Mouse (Mus musculus) thymus, postnatal 4 days (tissue): ENCODE measurements at regions not wholly inside any gene's neighbourhood (a gene's known extent, or its start where the extent isn't known, plus 50 kb on each side); places are given as distances from the start of the nearest gene placed in this dataset.
A peak's percentile ranks its signal among the peaks of the same experiment; 100 is the strongest.

Experiments
- DNase-seq: peaks from one replicate; pipeline ENCODE4 v3.0.0; 2021

DNA sequence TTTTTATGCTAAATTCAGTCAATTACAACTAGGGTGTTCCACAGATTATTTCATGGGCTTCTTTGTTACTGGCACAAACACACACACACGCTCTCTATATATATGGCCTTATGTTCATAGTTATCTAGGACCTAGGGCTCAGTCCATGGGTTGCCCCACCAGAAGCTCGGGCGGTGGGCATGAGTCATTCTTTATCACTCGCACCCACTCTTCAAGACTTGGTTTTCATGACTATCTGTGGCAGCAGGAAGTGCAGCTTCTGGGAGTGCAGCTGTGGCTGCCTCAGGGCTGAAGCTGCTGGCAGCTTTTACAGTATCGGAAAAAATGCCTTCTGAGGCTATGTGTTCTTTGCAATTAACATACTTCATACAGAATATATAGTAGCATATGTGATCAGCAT lies 198.7 kb downstream of the Ipo11 start:
- DNase-seq, result no peak

DNA sequence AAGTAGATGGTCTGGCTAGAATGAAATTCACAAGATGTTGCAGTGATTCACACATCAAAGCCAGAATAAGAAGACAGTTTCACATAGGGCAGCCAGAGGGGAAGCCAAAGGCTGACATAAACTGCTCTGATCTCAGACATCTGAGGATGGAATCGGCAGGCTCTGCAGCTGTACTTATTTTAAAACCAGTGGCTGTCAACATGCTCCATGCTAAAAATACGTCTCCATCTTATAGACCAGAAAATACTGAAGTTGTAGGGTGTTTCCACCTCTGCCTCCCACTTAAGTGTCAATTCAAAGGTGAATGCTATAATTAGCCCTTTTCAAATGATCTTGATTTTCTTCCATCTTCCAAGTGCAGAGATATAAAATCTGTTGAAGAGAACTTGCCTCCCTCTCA lies 202.4 kb downstream of the Ipo11 start:
- DNase-seq, result no peak

DNA sequence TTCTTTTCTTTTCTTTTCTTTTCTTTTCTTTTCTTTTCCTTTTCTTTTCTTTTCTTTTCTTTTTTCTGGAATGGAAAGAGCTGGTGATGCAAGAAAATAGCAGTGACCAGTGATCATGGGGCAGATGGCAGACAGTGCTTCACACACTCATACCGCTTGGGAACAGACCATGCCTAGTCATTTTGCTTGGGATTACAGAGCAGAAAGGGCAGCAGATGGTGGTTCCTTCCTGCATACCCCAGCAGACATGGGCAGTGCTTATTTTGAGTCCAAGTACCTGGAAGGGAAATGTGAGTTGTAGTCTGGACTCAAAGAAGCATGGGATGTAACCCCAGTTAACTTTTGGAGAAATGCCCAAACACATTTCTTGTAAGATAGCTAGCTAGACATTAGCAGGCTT lies 203.9 kb downstream of the Ipo11 start:
- no peak for DNase-seq

DNA sequence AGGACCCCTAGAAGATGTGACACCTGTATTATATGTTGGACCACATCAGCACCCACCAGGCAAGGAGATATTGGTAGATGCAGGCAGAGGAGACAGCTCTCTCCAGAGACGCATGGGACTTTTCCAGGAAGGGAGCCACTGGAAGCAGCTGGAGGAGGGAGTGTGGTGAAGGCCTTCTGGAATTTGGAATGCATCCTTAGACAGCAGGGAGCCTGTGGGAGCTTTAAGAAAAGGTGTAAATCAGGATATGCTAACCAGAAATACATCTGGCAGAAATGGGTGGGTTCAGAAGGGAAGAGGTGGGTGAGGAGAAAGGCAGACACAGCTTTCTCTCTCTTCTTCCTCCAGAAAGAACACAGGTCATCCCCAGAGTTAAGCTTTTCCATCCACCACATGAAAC lies 213.4 kb downstream of the Ipo11 start:
- DNase-seq, result no peak

DNA sequence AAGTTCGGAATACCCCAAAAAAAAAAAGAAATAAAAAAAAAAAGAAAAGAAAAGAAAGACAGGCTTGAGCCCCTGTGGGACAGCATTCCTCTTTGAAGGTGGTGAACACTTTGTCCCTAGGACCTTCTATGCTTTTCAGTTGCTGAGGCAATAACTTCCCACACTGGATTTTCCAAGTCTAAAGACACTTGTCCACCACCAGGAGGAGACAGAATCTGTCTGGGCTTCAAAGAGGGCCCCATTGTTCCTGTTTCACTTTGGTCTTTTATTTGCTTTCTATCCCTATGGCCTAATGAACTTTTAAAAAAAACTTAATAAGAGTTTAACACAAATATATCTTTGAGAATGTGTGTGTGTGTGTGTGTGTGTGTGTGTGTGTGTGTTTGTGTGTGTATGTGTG lies 215.6 kb downstream of the Ipo11 start:
- no peak for DNase-seq

DNA sequence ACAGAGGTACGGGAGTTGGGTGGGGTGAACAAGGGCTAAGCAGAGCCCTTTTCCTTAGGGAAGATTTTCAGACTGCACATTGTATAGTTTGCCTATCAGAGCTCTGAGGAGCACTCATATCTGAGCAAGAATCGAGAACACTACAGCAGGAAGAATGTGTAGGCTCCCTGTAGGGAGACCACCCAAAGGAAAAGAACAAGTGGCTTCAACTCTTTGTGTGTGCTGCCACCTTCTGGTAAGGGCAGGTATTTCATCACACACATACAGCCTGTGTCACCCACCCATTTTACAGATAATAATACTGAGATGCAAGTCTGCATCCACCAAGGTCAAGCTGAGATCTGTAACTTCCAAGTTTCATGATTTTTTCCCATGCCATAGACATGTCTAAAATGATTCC lies 221.0 kb downstream of the Ipo11 start:
- DNase-seq, result peak; percentile 42

DNA sequence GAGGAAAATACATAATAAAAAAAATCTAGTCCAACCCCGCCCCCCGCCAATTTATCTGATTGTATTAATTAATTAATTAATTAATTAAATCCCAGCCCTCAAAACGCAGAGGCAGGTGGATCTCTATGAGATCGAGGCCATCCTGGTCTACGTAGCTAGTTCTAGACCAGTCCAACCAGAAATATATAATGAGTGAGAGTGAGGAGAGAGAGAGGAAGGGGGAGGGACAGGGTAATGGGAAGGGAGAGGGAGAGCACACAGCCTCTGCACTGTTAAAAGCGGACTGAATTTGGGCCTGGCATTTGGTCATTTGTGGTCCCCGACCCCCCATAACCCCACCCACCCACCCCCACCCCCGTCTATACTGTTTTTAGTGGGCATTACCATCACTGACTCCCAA lies 221.5 kb downstream of the Ipo11 start:
- DNase-seq, result no peak

DNA sequence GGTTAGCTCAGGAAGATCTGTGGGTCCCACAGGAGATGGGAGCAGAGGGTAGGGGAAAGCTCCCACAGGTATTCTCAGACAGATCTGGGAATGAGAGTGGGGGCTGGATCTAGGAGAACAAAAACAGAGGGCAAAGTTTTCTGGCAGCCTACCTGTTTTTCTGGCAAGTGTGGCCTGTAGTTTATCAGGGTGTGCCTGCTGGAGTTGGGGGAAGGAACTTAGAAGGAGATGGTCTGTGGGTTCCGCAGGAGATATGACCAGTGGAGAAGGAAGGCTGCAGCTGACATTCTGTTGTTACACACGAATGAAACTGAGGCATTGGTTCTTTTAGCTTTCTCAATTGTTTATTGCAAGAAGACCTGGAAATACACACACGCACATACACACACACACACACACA lies 226.2 kb downstream of the Ipo11 start:
- DNase-seq, result no peak

DNA sequence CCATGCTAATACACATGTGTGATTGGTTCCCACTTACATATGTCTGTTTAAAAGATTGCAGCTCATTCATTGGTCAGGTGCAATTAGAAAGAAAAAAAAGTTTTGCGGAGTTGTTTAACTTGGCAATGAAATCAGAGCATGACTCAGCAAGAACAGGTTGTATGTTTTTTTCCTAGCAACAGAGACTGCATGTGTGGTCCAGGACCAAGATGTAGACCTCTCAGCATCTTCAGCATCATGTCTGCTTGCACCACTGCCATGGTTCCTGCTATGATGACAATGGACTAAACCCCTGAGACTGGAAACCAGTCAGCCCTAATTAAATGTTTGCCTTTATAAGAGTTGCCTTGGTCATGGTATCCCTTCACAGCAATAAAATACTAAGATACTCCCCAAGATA lies 236.4 kb downstream of the Ipo11 start:
- no peak for DNase-seq

DNA sequence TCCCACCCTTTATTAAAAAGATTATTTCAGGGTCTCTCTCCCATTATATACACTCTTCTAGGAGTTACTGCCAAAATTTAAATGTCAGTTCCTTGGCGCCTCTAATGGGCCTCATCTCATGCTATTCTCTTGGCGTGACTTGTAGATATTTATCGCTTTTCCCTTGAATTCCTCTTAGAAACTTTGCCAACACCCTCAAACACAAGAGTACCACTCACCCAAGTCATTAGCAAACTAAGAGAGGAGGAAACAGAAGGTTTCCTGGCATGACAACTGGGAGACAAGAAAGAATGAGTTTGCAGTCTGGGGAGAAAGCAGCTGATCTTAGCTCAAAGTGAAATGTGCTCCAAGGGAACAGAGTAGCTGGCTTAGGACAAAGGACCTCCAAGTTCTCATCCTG lies 236.8 kb downstream of the Ipo11 start:
- no peak for DNase-seq

DNA sequence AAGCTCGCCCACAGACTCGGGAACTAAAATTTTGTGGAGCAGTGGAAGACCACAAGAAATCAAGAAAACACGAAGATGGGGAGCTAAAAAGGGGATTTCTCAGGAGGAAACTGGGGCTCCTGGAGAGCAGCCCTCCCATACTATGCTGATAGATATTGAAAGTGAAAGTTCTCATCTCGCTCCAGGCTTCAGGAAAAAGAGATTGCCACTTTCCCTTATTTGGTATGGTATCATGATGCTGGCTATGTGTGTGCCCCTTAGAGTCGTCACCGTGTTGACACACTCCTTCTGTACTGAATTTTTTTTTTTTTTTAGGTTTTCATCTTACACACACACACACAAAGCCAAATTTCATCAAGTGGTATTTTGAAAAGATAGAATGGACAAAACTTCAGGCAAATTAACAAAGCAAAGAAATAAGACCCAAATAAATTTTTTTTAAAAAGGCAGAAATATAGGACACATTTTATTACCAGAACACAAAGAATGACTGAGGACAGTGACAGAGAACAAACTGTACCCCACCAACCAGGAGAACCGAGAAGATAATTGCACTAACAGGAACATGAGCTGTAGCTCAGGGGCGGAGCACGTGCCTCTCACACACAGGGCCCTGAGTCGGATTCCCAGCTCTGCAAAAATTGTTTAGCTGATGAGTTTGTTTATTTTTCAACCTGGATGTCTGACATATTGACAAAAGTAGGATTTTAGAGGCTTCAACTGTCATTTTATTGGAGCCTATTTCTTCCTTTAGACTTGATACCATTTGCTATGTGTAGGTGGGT lies 244.8 kb downstream of the Ipo11 start:
- DNase-seq, result no peak

DNA sequence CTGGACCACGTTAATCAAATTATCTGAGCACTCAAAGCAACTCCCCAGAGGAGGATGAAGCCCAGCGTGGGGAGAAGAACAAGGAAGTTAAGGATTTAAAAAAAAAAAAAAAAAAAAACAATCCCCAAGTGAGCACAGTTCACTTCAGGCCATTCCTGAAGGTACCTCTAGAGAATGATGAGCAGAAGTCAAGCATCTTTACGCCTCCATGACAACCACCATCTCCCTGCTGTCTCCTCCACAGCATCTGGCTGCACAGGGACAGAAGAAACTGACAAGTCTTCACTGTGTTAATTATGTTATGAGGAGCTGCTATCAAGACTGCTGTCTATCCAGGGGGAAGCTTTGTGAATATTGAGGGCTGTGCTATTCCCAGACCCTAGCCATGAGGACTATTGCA lies 246.6 kb downstream of the Ipo11 start:
- DNase-seq, result no peak

DNA sequence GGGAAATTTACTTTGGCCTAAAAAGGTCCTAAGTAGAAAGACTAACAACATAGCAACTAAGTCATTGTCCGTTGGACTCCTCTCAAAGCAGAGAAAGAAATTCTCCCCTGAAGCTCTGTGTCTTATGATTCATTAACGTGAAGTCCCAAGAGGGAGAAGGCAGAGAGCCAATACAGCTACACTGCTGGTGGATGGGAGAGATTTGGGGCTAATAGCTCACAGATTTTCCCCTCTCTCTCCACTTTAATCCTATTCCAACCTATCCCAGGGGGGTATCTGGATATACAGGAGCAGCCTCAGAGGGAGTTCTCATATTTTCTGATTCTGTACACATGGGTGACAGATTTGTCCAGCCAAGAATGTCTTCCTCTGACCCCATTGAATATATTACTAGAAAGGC lies 247.1 kb downstream of the Ipo11 start:
- no peak for DNase-seq

DNA sequence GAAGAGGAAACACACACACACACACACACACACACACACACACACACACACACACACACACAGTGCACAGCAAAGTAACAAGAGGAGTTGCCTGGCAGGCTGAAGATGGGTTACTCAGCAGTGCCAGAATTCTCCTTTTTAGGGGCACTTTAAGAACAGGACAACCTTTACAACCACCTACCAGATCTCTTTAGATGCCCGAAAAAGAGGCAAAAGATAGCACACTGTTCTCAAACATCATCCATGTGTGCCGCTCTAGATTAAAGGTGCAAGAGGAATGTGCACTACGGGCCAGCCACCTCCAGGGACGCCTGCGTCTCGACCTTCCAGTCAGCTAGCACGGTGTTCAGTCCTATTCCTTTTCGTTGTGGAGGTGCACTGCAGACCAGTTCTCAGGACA lies 247.7 kb downstream of the Ipo11 start:
- DNase-seq, result no peak

DNA sequence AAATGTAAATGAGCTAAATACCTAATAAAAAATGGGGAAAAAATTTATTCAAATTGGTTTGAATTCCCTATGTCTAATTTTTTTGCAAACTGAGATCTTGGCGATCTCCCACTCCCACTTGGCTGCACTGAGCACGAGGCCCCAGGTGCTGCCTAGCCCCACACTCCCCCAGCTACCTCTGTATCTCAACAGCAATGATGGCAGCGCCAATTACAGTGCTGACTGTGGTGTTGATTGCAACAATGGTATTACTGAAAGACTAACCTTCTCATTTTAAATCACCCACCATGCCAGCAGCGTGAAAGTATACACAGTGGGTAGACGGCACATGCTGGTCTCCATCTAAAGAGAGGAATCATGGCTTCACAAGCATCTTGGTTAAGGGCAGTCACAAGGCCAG lies 267.1 kb downstream of the Ipo11 start:
- DNase-seq, result no peak

DNA sequence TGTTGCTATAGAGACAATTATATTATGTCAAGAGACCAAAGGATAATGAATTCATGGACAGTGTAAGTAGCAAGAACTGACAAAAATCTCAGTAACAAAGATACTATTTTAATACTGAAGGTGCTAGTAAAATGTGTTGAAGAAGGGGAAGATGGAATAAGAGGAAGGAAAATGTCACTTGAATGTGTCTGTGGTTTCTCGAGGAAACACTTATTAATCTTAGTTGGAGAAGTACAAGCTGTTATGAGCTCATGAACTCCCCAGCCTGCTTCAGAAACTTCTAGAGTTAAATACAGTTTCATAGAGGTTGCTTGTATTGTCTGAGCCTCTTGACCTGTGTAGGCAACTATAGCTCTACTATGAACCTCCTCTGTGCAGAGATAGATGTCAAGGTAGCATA lies 274.6 kb downstream of the Ipo11 start:
- no peak for DNase-seq

DNA sequence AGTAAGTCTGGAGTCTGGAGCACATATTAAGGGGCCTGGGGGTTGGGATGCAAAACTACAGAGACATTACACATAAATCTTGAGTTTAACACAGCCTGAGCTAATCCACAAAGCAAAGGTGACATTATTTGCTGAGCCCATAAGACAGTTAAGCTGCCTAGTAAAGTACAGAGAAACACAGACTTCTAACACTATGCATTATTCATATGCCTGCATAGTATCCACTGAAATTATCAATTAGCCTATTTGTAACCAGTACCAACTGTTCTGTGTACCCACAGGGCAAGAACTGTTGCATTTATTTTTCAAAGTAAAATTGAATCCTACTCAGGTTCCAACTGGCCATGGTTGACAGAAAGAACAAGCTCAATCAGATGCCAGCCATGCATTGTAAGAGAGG lies 287.4 kb downstream of the Ipo11 start:
- no peak for DNase-seq

DNA sequence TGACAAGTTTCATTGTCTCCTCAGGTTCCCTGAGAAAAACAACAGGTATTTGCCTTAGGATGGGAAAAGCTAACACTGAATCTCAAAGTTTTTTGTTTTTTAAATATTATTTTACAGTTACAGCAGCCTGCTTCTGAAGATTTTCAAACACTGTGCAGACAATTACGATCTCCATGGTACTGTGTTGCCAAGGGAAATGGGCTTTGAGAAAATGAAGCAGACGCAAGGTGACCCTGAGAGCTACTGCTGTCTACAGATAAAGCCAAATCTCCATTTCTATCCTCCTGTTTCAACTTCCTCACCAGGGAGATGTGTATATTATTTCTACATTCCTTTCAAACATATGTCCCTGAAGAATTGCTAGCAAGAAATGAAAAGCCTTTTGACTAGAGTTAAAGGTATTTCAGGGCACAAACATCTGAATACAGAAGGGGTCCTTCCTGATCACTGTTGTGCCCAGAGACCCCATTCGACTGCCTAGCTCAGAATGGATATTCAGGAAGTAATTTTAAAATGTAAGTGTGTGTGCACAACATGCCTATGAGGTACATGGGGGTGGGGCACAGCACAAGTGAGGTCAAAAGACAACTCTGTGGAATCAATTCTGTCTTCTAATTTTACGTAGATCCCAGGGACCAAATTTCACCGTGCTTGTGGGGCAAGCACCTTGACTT lies 293.3 kb downstream of the Ipo11 start:
- no peak for DNase-seq

DNA sequence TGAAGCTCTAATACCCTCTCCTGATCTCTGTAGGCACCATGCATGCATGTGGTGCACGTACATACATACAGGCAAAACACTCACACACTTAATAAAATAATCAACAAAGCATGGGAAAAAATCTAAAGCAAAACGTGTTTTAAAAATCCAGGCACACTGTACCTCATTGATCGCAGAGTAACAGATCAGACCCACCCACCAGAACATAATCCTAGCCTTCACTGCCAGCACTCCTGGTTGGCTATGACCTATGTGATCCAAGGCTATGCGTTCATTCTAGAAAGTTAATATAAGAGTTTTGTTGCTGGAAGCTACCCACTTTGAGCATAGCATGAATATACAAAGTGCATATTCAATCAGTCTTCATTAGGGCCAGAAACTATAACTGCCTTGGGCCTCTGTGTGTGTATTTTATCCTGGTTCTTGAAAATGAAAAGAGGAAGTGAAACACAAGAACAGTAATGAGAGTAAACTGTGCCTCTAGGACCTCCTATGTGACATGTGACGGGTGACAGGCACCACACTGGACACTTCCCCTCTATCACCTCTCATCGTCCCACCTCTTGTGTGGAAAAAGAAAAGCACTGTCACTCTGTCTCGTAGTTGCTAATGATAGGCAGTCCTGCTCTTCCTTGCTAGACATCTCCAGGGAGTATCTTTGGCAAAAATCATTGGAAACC lies 297.9 kb downstream of the Ipo11 start:
- DNase-seq, result no peak

DNA sequence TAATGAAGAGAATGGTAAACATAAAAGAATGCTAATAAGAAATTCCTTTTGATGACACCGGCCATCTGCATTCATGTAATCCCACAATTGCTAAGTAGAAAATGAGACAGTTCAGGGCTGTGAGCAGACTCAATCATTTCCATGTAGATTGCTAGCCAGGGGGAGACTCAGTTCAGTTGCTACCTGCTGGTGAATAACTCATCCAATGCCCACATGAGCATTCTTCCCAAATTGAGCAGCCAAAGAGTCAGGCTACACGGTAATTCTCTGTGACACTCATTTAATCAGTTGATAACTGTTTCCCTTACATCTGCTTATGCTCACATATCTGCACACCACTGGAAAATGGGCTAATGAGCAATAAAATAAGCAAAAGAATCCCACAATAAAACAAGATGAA lies 345.0 kb downstream of the Ipo11 start:
- no peak for DNase-seq

DNA sequence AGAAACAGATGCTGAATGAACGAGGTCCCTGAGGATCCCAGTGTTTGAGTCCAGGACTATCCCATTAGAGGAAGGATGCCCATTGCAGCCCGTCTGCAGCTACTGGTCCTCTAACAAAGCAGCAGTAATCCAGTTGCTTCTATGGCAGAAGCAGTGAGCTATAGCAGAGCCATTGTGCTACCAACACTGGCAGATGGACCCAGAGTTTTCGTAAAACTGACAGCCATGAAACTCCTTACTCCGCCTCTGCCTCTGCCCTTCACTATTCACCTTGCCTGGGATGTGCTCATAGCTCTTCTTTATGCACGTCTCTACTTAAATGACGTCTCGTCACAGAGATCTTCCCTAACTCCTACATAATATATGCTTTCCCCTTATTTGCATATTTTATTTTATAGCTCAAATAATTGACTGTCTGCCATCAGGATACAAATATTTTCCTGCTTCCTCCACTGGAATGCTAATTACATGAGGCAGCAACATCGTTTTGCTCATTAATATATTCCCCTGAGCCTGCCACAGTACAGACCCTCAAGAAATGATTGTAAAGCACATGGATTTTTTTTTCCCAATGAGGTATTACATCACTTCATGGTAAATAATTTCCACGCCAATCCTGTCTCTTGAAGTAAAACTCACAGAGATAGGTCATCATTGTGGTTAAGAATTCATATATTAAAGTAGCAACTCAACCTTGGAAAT lies 368.9 kb downstream of the Ipo11 start:
- no peak for DNase-seq

DNA sequence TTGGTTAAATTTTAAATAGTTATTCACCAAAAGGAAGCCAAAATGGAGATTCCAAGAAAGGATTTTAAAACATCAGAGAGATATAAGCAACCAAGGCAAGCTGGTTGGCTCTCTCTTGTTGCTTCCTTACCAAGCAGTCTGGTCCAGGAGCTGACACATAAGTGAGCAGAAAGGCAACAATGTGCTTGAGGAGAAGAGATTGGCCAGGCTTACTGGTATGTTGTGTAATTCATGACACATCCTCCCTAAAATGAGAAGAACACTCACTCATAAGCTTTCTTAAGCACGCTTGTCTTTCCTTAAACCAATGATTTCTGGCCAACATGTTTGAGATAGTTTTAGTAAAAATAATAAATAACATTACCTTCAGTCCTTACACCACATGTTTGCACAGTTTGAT lies 374.2 kb downstream of the Ipo11 start:
- DNase-seq, result no peak

DNA sequence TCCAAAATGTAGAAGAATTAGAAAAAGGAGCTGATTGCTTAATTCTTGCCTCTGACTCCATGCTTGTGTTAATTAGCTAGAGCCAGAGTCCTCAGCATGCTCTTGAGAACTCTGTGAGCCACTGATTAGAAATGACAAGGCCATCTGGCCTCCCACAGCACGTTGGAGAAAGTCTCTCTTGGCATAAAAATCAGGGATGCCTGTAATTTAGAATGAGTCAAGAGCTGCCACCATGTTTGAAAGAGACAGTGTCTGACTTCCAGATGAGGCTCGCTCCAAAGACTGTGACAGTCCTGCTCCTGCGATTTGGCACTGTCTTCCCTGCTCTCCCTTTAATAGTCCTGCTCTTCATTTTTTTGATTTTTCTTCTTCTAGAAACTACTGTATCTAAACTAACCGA lies 374.6 kb downstream of the Ipo11 start:
- DNase-seq, result no peak
